Mouse (Mus musculus) megakaryocyte-erythroid progenitor cell, adult 5 weeks (primary cell): ENCODE measurements around the gene Fgg. TPM values are rescaled to one million over a fixed set of nuclear protein-coding genes. Genes with fewer than 3 reads are reported as not detected.

Source experiments
- polyA plus RNA-seq: library from polyadenylated mRNA; stranded (reverse); fragments of >175 nt; gene quantifications from 2 replicates; pipeline ENCODE4 v1.2.3, GENCODE M21; 2012

Gene Fgg
- polyA plus RNA-seq = not detected in 2 replicates

GRCm38 (mm10) chr3:83007557-83007956, at the start of gene Fgg:
Fgg (plus strand) TSS chr3:83007724.

GRCm38 (mm10) chr3:83025475-83026301, 18.2 kb downstream of the Fgg start, which contains the start of gene Fga:
Fga (plus strand) TSS chr3:83026076.

GRCm38 (mm10) chr3:83049680-83050079, 42.2 kb downstream of the Fgg start, which contains the start of gene Fgb:
Fgb (minus strand) TSS chr3:83049863.

DNA sequence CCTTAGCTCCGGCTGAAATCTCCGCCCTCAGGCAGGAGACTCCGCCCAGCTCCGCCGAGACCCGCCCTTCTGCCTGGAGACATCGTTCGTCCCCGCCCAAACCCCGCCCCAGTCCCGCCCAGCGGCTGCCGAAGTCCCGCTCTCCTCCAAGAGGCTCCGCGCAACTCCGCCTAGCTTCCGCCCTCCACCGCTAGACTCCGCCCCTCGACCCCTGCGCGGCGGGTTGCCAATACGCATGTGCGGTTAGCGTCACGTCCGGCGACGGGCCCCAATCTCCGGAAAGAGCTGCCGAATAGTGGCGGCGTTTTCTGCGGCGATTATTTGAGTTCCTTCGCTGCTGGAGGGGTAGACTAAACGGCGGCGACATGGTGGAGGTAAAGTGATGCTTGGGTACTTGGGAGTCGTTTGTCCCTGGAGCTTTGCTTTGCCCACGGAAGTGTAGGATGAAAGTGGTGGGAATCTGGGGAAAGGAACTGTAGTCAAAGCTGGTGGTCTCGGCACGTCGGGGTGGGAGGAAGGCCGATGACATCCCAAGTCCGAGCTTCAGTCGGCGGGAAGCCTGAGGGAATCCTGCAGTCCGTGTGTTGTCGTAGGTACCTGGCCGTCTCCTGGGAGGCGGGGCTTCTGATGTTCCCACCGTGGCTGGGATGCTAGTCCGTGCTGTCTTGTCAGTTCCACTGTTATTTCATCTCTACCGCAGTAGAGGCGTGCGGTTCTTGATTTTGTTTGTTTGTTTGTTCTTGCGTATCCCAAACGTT, 47.9 kb downstream of the Fgg start, which contains the start of gene Plrg1:
Gene Plrg1, plus strand, starts transcription at position 242 of the 758 bp plus-strand sequence.

Other genes starting within 250 kb of the Fgg start
- gene Rbm46, start 131.2 kb upstream of the Fgg start, polyA plus RNA-seq = not detected in 2 replicates
- gene Lrat, start 103.8 kb upstream of the Fgg start, polyA plus RNA-seq = not detected in 2 replicates
- not detected in 2 replicates for gene Fga, start 18.4 kb downstream of the Fgg start, polyA plus RNA-seq
- gene Fgb, start 42.1 kb downstream of the Fgg start, polyA plus RNA-seq = not detected in 2 replicates
- gene Plrg1, start 47.8 kb downstream of the Fgg start, polyA plus RNA-seq = 6.2 and 6.5 TPM in 2 replicates
- not detected in 2 replicates for gene Dchs2, start 120.2 kb downstream of the Fgg start, polyA plus RNA-seq